Mouse (Mus musculus) limb, embryonic 11.5 days (tissue): ENCODE data around the gene Etfa. TPM values are rescaled to one million over a fixed set of nuclear protein-coding genes. Genes with fewer than 3 reads are reported as not detected.

ENCODE experiments used
- ATAC-seq: fragments of 200-750 bp; cut with Nextera tagmentation; 2 replicates; pipeline ENCODE4 v1.8.0; 2017; ENCODE audit warnings: low read depth; ENCODE audit not compliant: insufficient number of reproducible peaks, low FRiP score, low TSS enrichment
- DNase-seq: peaks from one replicate; pipeline ENCODE4 v3.0.0-alpha.2; 2015; ENCODE audit warnings: low spot score
- H3K27ac ChIP-seq: fragments of 300-500 bp; sonication (generic); replicated peaks from 2 replicates; pipeline ENCODE4 v1.5.1; 2014; ENCODE audit warnings: low read depth, mild to moderate bottlenecking, low read length
- H3K27me3 ChIP-seq: fragments of 300-500 bp; sonication (generic); 2 replicates; pipeline ENCODE4 v1.6.1; 2014; ENCODE audit warnings: mild to moderate bottlenecking, low read length, mixed read lengths; ENCODE audit not compliant: control insufficient read depth, insufficient read depth
- H3K36me3 ChIP-seq: fragments of 300-500 bp; sonication (generic); 2 replicates; pipeline ENCODE4 v1.6.1; 2014; ENCODE audit warnings: mild to moderate bottlenecking, low read length, moderate library complexity, mixed read lengths; ENCODE audit not compliant: control insufficient read depth, insufficient read depth
- H3K4me1 ChIP-seq: fragments of 300-500 bp; sonication (generic); 2 replicates; pipeline ENCODE4 v1.6.1; 2014; ENCODE audit warnings: low read length, mixed read lengths; ENCODE audit not compliant: control insufficient read depth, insufficient read depth
- H3K4me2 ChIP-seq: fragments of 300-500 bp; sonication (generic); 2 replicates; pipeline ENCODE4 v1.6.1; 2014; ENCODE audit warnings: low read depth, mild to moderate bottlenecking, moderate library complexity; ENCODE audit not compliant: severe bottlenecking
- H3K4me3 ChIP-seq: fragments of 300-500 bp; sonication (generic); 2 replicates; pipeline ENCODE4 v1.5.1; 2014; ENCODE audit warnings: low read depth, low read length
- H3K9ac ChIP-seq: fragments of 300-500 bp; sonication (generic); 2 replicates; pipeline ENCODE4 v1.6.1; 2014; ENCODE audit warnings: mild to moderate bottlenecking, low read length
- H3K9me3 ChIP-seq: fragments of 300-500 bp; sonication (generic); 2 replicates; pipeline ENCODE4 v1.6.1; 2016; ENCODE audit warnings: low read length; ENCODE audit not compliant: control insufficient read depth
- WGBS: fragments of 180-500 bp; shearing (Covaris S2); extraction: QIAGEN DNeasy Blood & Tissue Kit; methylation state at CpG from one replicate; pipeline ENCODE4 v1.1.7; 2014; 5-methylcytosine and 5-hydroxymethylcytosine counted together
- polyA plus RNA-seq: library from polyadenylated mRNA; unstranded; fragments of >200 nt; fragmentation: Nextera tagmentation; extraction: Ambion mirVana; gene quantifications from 2 replicates; pipeline ENCODE4 v1.2.1, GENCODE M21; 2014

Gene Etfa
- polyA plus RNA-seq, 1 experiment from 2014 or later, result 182 TPM

DNA sequence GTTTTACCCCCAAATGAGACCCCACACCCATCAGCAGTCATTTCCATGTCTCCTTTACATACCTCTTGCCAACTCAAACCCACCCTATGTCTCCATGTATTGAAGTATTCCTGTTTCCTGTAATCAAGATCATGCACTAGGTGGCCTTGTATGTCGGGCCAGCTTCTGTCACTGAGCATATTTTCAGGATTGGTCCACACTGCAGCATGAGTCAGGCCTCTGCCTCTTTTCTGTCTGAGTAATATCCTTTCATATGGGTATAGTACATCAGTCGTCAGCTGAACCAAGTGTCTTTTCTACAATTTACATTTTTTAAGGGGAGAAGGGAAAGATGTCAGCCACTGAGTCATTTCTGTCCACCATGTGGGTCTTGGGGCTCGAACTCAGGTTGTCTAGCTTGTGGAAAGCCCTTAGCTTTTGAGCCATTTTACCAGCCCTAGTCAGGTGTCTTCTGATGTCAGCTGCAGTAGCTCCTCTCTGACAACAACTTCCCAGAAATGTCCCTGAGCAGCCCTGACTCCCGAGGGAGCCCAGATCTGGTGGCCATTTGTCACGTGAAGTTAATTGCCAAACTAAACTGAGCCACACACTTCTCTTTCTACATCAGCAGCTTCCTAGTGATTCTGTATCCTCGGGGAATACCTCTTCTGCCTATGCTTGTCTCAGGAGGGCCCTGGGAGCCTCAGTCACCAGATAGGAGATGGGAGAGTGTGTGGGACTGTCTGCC lies 106.9 kb downstream of the Etfa start:
- 59% methylated on average over 6 of the region's 6 CpGs for WGBS
- no peaks in the 10 kb centered on the region for H3K27me3 ChIP-seq
- no peak overlapping the region for H3K9ac ChIP-seq
- peaks cover 19% of the 10 kb centered on the region for H3K4me1 ChIP-seq
- no peaks in the 10 kb centered on the region for H3K36me3 ChIP-seq
- no peak overlapping the region for H3K4me3 ChIP-seq
- H3K27ac ChIP-seq, result no peak overlapping the region
- H3K9me3 ChIP-seq, result no peaks in the 10 kb centered on the region
- no peak for ATAC-seq
- DNase-seq, result no peak
- no peak overlapping the region for H3K4me2 ChIP-seq

Other genes with a start within 250 kb of the Etfa start
- gene Nrg4, start 185.4 kb downstream of the Etfa start, polyA plus RNA-seq, result 1.5 TPM in 2 replicates
- 0.17 and 0.23 TPM in 2 replicates for gene Tmem266, start 185.3 kb downstream of the Etfa start, polyA plus RNA-seq
- gene Isl2, start 26.4 kb upstream of the Etfa start, polyA plus RNA-seq, result 1.9 and 3.2 TPM in 2 replicates